12 mouse cellular contexts compared by ENCODE assay signal in the genomic region with DNA sequence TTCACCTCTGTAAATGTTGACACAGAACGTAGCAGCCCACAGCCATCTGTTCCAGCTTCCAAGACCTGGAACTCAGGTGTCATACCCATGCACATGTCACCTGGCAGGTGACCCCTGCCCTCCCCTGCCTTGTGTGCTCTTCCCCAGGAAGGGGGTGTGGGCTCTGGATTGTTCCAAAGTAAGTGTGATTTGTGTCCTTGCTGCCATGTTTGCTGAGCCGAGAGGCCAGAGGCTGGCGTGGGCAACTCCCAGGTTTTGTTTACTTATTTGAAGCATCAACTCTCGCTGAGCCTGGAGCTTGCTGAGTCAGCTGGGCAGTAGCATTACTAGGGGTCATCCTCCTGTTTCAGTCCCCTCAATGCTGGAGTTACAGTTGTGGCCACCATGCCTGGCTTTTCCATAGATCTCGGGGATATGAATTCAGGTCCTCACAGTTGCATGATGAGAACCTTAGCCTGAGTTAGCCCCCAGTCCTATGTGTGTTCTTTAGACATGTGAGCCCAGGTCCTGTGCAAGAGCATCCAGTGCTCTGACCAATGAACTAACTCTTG. TPM values are rescaled to one million over a fixed set of nuclear protein-coding genes. Genes with fewer than 3 reads are reported as not detected.
A peak's percentile ranks its signal among the peaks of the same experiment; 100 is the strongest.
DNase-seq lines count a peak whose midpoint lies in the region; ATAC-seq and TF ChIP-seq lines count a peak whose summit lies in the region.
"Had no signal": no experiment of that assay in that cellular context is flagged by ENCODE, and none has a peak within 500 bp of the region (broad histone marks: within the 10 kb centered on the region; RNA-seq: fewer than 3 reads in every experiment).

A gene (plus strand): TSS at position 501 of the 551 bp plus-strand sequence.

- no peak for TF ChIP-seq CTCF in small intestine, adult 2 months (IDR thresholded peaks at IDR 0.05; ENCODE audit: extremely low read depth, insufficient read length, insufficient replicate concordance, low read depth, low read length)
- TF ChIP-seq CTCF in left cerebral cortex, adult 2 months (IDR thresholded peaks at IDR 0.05): no peak

- H3K36me3 ChIP-seq in heart, embryonic 15.5 days: peaks cover 28% of the 10 kb centered on the region
- H3K36me3 ChIP-seq in midbrain, embryonic 11.5 days (ENCODE audit: control insufficient read depth, insufficient read depth, low read length): peaks cover 16% of the 10 kb centered on the region
- H3K36me3 ChIP-seq in midbrain, embryonic 16.5 days (ENCODE audit: control insufficient read depth, insufficient read depth, low read length): peaks cover 12% of the 10 kb centered on the region
- peaks cover 57% of the 10 kb centered on the region for H3K36me3 ChIP-seq in limb, embryonic 10.5 days
- H3K36me3 ChIP-seq in small intestine, adult 2 months (ENCODE audit: control insufficient read depth, insufficient read depth, low read length): peaks cover 21% of the 10 kb centered on the region; the same call in 1 of the 2 replicates

- H3K27me3 ChIP-seq in heart, embryonic 15.5 days: no peaks in the 10 kb centered on the region
- no peaks in the 10 kb centered on the region for H3K27me3 ChIP-seq in midbrain, embryonic 11.5 days (ENCODE audit: control insufficient read depth, insufficient read depth, low read length)
- H3K27me3 ChIP-seq in midbrain, embryonic 16.5 days (ENCODE audit: control insufficient read depth, insufficient read depth, low read depth, low read length): no peaks in the 10 kb centered on the region
- no peaks in the 10 kb centered on the region for H3K27me3 ChIP-seq in limb, embryonic 10.5 days (ENCODE audit: low read depth, poor library complexity, severe bottlenecking)
- no peaks in the 10 kb centered on the region for H3K27me3 ChIP-seq in small intestine, adult 2 months (ENCODE audit: control insufficient read depth, insufficient read depth, low read length)

- intact Hi-C loops in heart, postnatal 36 days (cut with DNase I): loop anchor here (1.0 to 10.0 kb wide), 2 partner anchors 62 to 156 kb away; a partner anchor contains a TSS
- intact Hi-C loops in left cerebral cortex, adult 2 months (cut with DNase I): loop anchor here (1.0 kb wide), 1 partner anchor 62 kb away; no protein-coding TSS in a partner anchor

- no peak for ATAC-seq in heart, embryonic 15.5 days (replicated peaks; ENCODE audit: insufficient number of reproducible peaks, insufficient read depth, low FRiP score, low read depth)
- ATAC-seq in midbrain, embryonic 11.5 days (ENCODE audit: low FRiP score): no peak
- no peak for ATAC-seq in midbrain, embryonic 16.5 days

- peak within 1 kb of the TSS; percentile 63 for H3K27ac ChIP-seq in heart, embryonic 15.5 days
- H3K27ac ChIP-seq in midbrain, embryonic 11.5 days (ENCODE audit: low read depth, low read length): peak within 1 kb of the TSS; percentile 25
- H3K27ac ChIP-seq in midbrain, embryonic 16.5 days (ENCODE audit: low read length): no peak within 1 kb of the TSS
- H3K27ac ChIP-seq in limb, embryonic 10.5 days: no peak within 1 kb of the TSS
- peak within 1 kb of the TSS; percentile 25; the same call in 1 of the 2 replicates for H3K27ac ChIP-seq in small intestine, adult 2 months (ENCODE audit: insufficient read depth, low read depth, low read length)
- no peak within 1 kb of the TSS for H3K27ac ChIP-seq in left cerebral cortex, adult 2 months

- 85% methylated on average over 5 of the region's 5 CpGs for WGBS in heart, embryonic 15.5 days
- 88% methylated on average over 5 of the region's 5 CpGs for WGBS in midbrain, embryonic 11.5 days
- WGBS in midbrain, embryonic 16.5 days: 85% methylated on average over 5 of the region's 5 CpGs
- 91% methylated on average over 5 of the region's 5 CpGs for WGBS in limb, embryonic 10.5 days
- WGBS in small intestine, adult 2 months: 63% methylated on average over 5 of the region's 5 CpGs

- no peaks in the 10 kb centered on the region for H3K9me3 ChIP-seq in heart, embryonic 15.5 days (replicated peaks)
- no peaks in the 10 kb centered on the region for H3K9me3 ChIP-seq in midbrain, embryonic 11.5 days (ENCODE audit: control insufficient read depth, low read length)
- no peaks in the 10 kb centered on the region for H3K9me3 ChIP-seq in midbrain, embryonic 16.5 days (replicated peaks; ENCODE audit: control insufficient read depth, low read length, poor library complexity, severe bottlenecking)
- no peaks in the 10 kb centered on the region for H3K9me3 ChIP-seq in limb, embryonic 10.5 days (replicated peaks)

- no peak within 1 kb of the TSS for H3K4me3 ChIP-seq in heart, embryonic 15.5 days
- H3K4me3 ChIP-seq in midbrain, embryonic 11.5 days (ENCODE audit: low read depth, low read length): no peak within 1 kb of the TSS
- H3K4me3 ChIP-seq in midbrain, embryonic 16.5 days (ENCODE audit: low read depth, low read length): no peak within 1 kb of the TSS
- H3K4me3 ChIP-seq in limb, embryonic 10.5 days: 0 out of 2 replicates have a peak within 1 kb of the TSS, but pooled peaks have one; percentile 3
- H3K4me3 ChIP-seq in small intestine, adult 2 months (ENCODE audit: low read depth, low read length): no peak within 1 kb of the TSS
- no peak within 1 kb of the TSS for H3K4me3 ChIP-seq in left cerebral cortex, adult 2 months

- DNase-seq in heart, postnatal 36 days: no peak
- no peak for DNase-seq in midbrain, embryonic 11.5 days (ENCODE audit: low spot score, missing footprints)
- DNase-seq in limb, embryonic 10.5 days (ENCODE audit: low spot score): no peak
- no peak for DNase-seq in lung, postnatal 10 days
- DNase-seq in left cerebral cortex, adult 2 months (ENCODE audit: extremely low spot score in 1 of 2, low spot score in 2 of 2): no peak
- DNase-seq: gastrocnemius, postnatal 36 days; layer of hippocampus, adult 9-11 months; thymus, adult 18-20 months had no signal

- H3K4me1 ChIP-seq in heart, embryonic 15.5 days (replicated peaks): peaks cover 37% of the 10 kb centered on the region
- H3K4me1 ChIP-seq in midbrain, embryonic 11.5 days (ENCODE audit: control insufficient read depth, insufficient read depth, low read length): peaks cover 19% of the 10 kb centered on the region
- peaks cover 17% of the 10 kb centered on the region for H3K4me1 ChIP-seq in midbrain, embryonic 16.5 days (ENCODE audit: control insufficient read depth, insufficient read depth, low read length)
- H3K4me1 ChIP-seq in limb, embryonic 10.5 days: peaks cover 33% of the 10 kb centered on the region
- H3K4me1 ChIP-seq in small intestine, adult 2 months (ENCODE audit: control insufficient read depth, insufficient read depth, insufficient read length, low read length): peaks cover 34% of the 10 kb centered on the region

- TF ChIP-seq POLR2A in small intestine, adult 2 months (IDR thresholded peaks at IDR 0.05; ENCODE audit: low read depth, low read length): no peak

- no peak within 1 kb of the TSS for H3K4me2 ChIP-seq in heart, embryonic 15.5 days
- no peak within 1 kb of the TSS for H3K4me2 ChIP-seq in midbrain, embryonic 11.5 days
- no peak within 1 kb of the TSS for H3K4me2 ChIP-seq in midbrain, embryonic 16.5 days (ENCODE audit: low read length)

- peak within 1 kb of the TSS; percentile 36 for H3K9ac ChIP-seq in heart, embryonic 15.5 days
- H3K9ac ChIP-seq in midbrain, embryonic 11.5 days (ENCODE audit: low read length): peak within 1 kb of the TSS; percentile 28; the same call in 1 of the 2 replicates
- H3K9ac ChIP-seq in midbrain, embryonic 16.5 days (ENCODE audit: low read depth, low read length): no peak within 1 kb of the TSS

RNA-seq across cellular contexts. Expression of the gene that starts here (rescaled TPM):
- 0.84 and 0.91 TPM in 2 replicates for polyA plus RNA-seq in heart, embryonic 15.5 days (2015; fragmentation: Nextera tagmentation; extraction: Ambion mirVana)
- under 1 TPM in 1 of 2 experiments, not detected in 1; 0.62 TPM for total RNA-seq in heart, postnatal 36 days (2021)
- 0.20 and 0.47 TPM in 2 replicates for polyA plus RNA-seq in midbrain, embryonic 11.5 days (2014; fragmentation: Nextera tagmentation; extraction: Ambion mirVana)
- polyA plus RNA-seq in midbrain, embryonic 16.5 days (2015; fragmentation: Nextera tagmentation; extraction: Ambion mirVana): 2.3 and 3.3 TPM in 2 replicates
- polyA plus RNA-seq in limb, embryonic 10.5 days (2016; fragmentation: Nextera tagmentation; extraction: Ambion mirVana): 1.4 and 1.5 TPM in 2 replicates
- 2.9 and 5.0 TPM in 2 replicates for polyA plus RNA-seq in small intestine, adult 2 months (2012; rRNA removed)
- 1 to 10 TPM; 5.1 to 7.1 TPM for total RNA-seq in left cerebral cortex, adult 2 months (2021)
- total RNA-seq: common myeloid progenitor, adult 5-6 weeks had no signal

Comparison
In these comparisons a context has a peak if more than half of its experiments do, and no peak if none do; other contexts are left out.
1. H3K27ac ChIP-seq: peak in heart, embryonic 15.5 days (single experiment), midbrain, embryonic 11.5 days (single experiment) and small intestine, adult 2 months (single experiment); none in midbrain, embryonic 16.5 days (single experiment), limb, embryonic 10.5 days (single experiment) and left cerebral cortex, adult 2 months (single experiment).